Mouse (Mus musculus): ENCODE measurements around the gene Psme1.

Gene Psme1

DNA sequence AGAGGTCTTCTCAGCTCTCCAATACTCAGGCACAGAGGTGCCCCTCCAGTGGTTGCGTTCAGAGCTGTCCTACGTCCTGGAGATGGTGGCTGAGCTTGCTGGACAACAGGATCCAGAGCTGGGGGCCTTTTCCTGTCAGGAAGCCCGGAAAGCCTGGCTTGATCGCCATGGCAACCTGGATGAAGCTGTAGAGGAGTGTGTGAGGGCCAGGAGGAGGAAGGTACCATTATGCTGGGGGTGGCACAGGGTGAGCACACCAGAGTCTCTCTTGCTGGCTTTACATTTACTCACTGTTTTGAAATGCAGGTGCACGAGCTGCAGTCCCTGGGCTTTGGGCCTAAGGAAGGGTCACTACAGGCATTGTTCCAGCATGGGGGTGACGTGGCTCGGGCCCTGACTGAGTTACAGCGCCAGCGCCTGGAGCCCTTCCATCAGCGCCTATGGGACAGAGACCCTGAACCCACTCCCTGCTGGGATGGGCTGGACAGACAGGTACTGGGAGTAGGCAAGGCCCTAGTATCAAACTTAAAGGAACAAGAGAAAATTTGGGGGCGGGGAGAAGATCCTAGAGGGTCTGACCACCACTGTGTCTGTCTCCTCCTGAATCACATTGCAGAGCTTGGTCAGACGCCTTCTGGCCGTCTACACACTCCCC, 18.2 kb downstream of the Psme1 start:
- intact Hi-C loops (cut with DNase I) = no loop called here

- intact Hi-C loops (cut with DNase I) = no loop called here
Measured at GRCm38 (mm10) chr14:55598521-55599390, 20.8 kb downstream of the Psme1 start.

DNA sequence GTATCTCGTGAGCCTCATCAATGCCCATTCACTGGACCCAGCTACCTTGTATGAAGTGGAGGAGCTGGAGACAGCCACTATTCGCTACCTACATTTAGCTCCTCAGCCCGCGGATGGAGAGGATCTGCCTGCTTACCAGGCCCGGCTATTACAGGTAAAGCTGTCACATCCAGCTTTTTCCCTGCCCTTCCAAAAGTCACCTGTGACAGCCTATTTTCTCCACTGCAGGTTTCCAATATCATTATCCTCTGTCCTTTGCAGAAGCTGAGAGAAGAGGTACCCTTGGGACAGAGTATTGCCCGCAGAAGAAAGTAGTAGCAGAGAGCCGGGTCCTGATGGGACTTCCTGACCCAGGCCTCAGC, 25.3 kb downstream of the Psme1 start, which contains the start of gene Irf9:
TSS of gene Irf9 (plus strand) at position 301 of the 362 bp plus-strand sequence.
- intact Hi-C loops (cut with DNase I) = loop anchor here (5.0 kb wide), 1 partner anchor 106 kb away; no protein-coding TSS in a partner anchor

- intact Hi-C loops (cut with DNase I) = loop anchor here (5.0 kb wide), 1 partner anchor 107 kb away; no protein-coding TSS in a partner anchor
Measured at GRCm38 (mm10) chr14:55603633-55604576, 26.0 kb downstream of the Psme1 start.

- intact Hi-C loops (cut with DNase I) = loop anchor here (5.0 kb wide), 1 partner anchor 108 kb away; no protein-coding TSS in a partner anchor
Measured at GRCm38 (mm10) chr14:55604823-55605222, 26.9 kb downstream of the Psme1 start.

DNA sequence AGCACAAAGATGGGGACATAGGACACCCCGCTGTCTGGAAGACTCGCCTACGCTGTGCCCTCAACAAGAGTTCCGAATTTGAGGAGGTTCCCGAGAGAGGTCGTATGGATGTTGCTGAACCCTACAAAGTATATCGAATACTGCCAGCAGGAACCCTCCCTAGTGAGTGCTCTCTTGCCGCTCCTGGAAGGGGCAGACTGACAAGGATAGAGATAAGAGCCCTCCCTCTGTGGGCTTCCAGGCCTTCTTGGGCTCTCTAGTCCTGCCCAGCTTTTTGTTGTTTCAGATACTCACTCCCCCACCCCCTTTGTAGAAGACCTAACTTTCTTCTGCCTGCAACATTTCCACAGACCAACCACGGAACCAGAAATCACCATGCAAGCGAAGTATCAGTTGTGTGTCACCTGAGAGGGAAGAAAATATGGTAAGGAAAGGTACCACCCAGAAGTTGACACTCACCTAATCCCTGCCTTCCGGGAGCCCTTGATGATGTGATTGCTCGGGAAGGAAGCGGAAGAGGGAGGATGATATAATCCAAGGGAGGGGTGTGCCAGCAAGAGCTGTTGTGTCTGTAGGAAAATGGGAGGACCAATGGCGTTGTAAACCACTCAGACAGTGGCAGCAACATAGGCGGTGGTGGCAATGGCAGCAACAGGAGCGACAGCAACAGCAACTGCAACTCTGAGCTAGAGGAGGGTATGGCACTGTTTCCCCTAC, 28.0 kb downstream of the Psme1 start:
- intact Hi-C loops (cut with DNase I) = no loop called here

GRCm38 (mm10) chr14:55608339-55608738, 30.4 kb downstream of the Psme1 start:
- intact Hi-C loops (cut with DNase I) = no loop called here

DNA sequence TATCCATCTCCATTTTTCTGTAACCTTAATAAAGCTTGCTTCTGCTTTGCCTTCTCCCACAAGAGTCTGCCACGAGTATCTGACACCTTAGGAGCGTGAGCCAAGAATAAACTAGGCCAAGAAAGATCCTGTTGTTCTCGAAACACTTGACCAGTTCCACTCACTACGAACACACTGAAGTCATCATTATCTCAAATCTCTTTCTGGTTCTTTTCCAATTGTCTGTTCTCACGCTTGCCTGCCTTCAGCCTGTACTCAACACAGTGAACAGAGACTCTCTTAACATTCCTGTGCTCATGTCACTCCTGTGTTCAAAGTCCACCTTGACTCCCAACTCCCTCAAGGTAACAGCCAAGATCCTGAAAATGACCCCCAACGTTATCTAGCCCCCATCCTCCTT, 35.4 kb downstream of the Psme1 start:
- intact Hi-C loops (cut with DNase I) = no loop called here

DNA sequence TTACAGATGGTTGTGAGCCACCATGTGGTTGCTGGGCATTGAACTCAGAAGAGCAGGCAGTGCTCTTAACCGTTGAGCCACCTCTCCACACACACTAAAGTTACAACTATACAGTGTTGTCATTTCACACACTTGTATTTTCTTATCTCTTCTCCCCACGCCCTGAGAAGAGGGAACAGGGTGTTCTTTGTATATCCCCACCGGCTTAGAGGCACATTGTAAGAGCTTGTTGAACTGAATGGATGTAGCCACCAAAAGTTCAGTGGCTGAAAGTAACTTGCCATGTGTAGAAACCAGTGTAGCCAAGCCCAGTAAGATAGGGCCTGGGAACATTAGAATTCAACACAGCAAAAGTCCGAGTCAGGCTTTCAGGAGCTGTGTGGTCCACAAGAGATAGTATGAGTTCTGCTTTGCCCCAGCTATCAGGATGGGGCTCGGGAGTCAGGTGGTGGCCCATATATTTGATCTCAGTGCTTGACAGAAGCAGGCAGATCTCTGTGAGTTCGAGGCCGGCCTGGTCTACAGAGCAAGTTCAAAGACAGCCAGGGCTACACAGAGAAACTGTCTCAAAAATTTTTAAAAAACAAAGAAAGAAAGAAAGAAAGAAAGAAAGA, 36.7 kb downstream of the Psme1 start:
- intact Hi-C loops (cut with DNase I) = no loop called here

DNA sequence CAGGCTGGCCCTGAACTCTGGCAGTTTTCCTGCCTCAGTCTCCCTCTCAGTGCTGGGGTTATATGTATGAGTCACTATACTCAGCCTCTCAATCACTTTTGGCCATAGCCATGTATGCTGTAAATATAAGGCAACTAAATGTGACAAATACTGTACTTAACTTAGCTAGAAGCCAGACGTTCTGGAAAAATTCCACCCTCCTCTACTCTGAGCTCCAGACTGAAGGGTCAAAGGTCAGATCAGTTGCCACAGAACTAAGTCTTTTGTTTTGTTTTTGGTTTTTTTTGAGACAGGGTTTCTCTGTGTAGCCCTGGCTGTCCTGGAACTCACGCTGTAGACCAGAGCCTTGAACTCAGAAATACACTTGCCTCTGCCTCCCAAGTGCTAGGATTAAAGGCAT, 38.0 kb downstream of the Psme1 start:
- intact Hi-C loops (cut with DNase I) = no loop called here

DNA sequence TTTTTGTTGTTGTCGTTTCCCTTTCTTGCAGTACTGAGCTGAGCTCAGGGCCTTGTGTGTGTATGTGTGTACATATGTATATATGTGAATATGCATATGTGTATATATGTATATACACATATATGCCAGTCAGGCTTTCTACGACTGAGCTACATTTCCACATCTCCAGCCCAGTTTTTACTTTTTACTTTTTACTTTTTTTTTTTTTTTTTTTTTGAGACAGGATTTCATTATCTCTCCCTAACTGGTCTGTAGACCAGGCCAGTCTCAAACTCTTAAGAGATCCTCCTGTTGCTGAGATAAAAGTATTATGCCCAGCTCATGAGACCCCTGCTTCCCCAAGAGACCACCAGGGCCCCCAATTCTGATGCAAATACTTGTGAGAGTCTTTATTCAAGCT, 38.9 kb downstream of the Psme1 start:
- intact Hi-C loops (cut with DNase I) = no loop called here

DNA sequence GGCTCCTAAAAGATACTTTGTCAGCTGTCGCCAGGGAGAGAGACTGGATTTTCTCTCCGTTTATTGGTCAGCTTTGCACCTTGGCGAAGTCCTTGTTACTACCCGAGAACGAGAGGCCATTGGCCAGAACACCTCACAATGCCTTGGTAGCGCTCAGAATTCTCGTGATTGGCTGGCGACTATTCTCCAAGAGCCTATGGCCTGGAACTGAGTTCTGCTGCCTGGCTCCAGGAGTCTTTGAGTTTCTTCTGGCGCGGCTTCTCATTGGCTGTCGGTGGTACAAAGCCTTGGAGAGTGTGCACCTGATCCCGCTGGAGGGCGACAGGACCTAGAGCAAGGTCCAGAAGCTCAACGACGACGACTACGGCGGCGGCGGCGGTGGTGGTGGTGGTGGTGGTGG, 39.9 kb downstream of the Psme1 start, which contains the start of gene Rec8:
TSS of gene Rec8 (plus strand) at position 216 of the 400 bp plus-strand sequence.
- intact Hi-C loops (cut with DNase I) = no loop called here

DNA sequence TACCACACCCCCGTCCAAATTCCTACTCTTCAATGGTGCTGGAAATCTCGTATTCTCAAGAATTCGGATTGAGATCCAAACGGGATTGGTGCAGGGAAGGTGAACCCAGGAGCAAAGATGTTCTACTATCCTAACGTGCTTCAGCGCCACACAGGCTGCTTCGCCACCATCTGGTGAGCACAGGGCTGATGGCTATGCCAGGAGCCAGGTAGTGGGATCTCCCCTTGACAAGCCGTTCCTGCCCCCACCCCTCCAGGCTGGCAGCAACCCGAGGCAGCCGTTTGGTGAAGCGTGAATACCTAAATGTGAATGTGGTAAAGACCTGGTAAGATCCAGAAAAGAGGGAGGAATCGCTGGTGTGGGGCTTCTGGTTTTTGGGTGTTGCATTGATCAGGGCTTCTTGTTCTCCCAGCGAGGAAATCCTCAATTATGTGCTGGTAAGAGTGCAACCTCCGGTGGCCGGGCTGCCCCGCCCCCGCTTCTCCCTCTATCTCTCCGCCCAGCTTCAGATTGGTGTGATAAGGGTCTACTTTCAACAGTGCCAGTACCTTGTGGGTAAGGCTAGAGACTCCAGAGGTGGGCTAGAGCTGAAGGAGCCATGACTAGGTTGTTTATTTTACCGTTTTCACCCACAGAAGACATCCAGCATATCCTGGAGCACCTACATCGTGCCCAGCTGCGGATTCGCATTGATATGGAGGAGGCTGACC, 40.7 kb downstream of the Psme1 start:
- intact Hi-C loops (cut with DNase I) = no loop called here

DNA sequence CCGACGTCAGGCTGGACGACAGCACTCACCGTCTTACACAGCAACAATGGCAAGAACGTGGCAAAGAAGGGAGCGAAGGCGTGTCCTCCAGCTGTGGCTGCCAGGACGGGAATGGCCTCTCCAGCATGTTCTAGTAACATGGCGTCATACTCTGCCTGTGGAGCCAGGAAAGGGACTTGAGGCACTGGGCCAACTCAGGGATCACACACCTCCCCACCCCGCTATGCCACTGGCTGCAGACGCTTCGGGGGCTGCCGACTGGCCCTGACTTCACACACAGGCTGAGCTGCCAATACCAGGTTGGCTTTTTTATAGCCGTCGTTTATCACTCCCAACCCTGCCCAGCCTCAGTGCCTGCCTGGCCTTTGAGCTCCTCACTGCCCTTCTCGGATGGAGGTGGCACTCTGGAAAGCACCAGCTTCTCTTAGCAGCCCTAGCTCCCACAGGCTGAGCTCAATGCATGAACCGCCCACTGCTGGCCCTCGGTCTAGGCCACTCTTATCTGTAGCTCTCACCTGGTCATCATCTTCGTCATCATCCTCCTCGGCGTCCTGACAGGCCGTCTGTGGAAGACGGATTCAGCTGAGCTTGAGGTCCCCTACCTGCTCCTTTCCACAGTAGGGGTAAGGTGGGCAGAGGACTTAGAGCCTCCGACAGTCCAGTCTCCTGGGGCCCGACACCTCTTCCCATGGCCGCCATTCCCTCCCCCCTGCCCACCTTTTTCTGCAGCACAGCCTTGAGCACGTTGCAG, 50.3 kb downstream of the Psme1 start:
- intact Hi-C loops (cut with DNase I) = loop anchor here (5.0 kb wide), 1 partner anchor 129 kb away; the partner anchor contains the start of gene Cideb

- intact Hi-C loops (cut with DNase I) = loop anchor here (5.0 kb wide), 1 partner anchor 128 kb away; the partner anchor contains the start of gene Cideb
Measured at GRCm38 (mm10) chr14:55629312-55629711, 51.4 kb downstream of the Psme1 start.
